Mouse (Mus musculus): Measurements from ENCODE around the gene Zcwpw1.
"Not testable (repeated sequence)": the region's sequence is repeated elsewhere in the genome, so short reads cannot be mapped to it uniquely, and the experiment has no call there.

Zcwpw1 gene

GRCm38 (mm10) chr5:137787151-137787928 lies at the start of gene Zcwpw1, which contains the start of gene Mepce:
Zcwpw1 (plus strand) TSS chr5:137787798.
Mepce (minus strand) TSS chr5:137787655.
- DNase-seq: peak; percentile 97

- DNase-seq: no peak
Measured at GRCm38 (mm10) chr5:137738516-137738915, 49.1 kb upstream of the Zcwpw1 start.

- peak in 1 of 2 experiments; percentile 3 for DNase-seq
Measured at GRCm38 (mm10) chr5:137739471-137739870, 48.1 kb upstream of the Zcwpw1 start.

- DNase-seq: peak in 1 of 2 experiments; percentile 4
Measured at GRCm38 (mm10) chr5:137740506-137740905, 47.1 kb upstream of the Zcwpw1 start.

- peak; percentile 84 to 85 for DNase-seq
Measured at GRCm38 (mm10) chr5:137741023-137741931, 46.3 kb upstream of the Zcwpw1 start, which contains the start of gene Nyap1. Nyap1 (minus strand) TSS chr5:137741607.

- DNase-seq: no peak
Measured at GRCm38 (mm10) chr5:137742048-137742447, 45.5 kb upstream of the Zcwpw1 start.

GRCm38 (mm10) chr5:137742836-137743235 lies 44.8 kb upstream of the Zcwpw1 start:
- DNase-seq: no peak

GRCm38 (mm10) chr5:137744197-137744596 lies 43.4 kb upstream of the Zcwpw1 start:
- no peak for DNase-seq

GRCm38 (mm10) chr5:137745214-137746171 lies 42.1 kb upstream of the Zcwpw1 start, which contains the start of gene Tsc22d4:
Tsc22d4 (plus strand) TSS chr5:137745730.
- DNase-seq: peak; percentile 95

- peak; percentile 80 to 83 for DNase-seq
Measured at GRCm38 (mm10) chr5:137746282-137746850, 41.2 kb upstream of the Zcwpw1 start.

GRCm38 (mm10) chr5:137746851-137747325 lies 40.7 kb upstream of the Zcwpw1 start:
- DNase-seq: peak; percentile 38 to 44

GRCm38 (mm10) chr5:137747326-137747961 lies 40.2 kb upstream of the Zcwpw1 start:
- peak; percentile 68 to 76 for DNase-seq

GRCm38 (mm10) chr5:137748130-137748770 lies 39.3 kb upstream of the Zcwpw1 start:
- DNase-seq: peak; percentile 55 to 65

GRCm38 (mm10) chr5:137749196-137749836 lies 38.3 kb upstream of the Zcwpw1 start:
- peak in 1 of 2 experiments; percentile 38 for DNase-seq

GRCm38 (mm10) chr5:137750212-137750611 lies 37.4 kb upstream of the Zcwpw1 start:
- not testable (repeated sequence) for DNase-seq

GRCm38 (mm10) chr5:137751221-137751887 lies 36.2 kb upstream of the Zcwpw1 start:
- DNase-seq: no peak

- no peak for DNase-seq
Measured at GRCm38 (mm10) chr5:137751988-137752387, 35.6 kb upstream of the Zcwpw1 start.

GRCm38 (mm10) chr5:137753111-137753832 lies 34.3 kb upstream of the Zcwpw1 start:
- peak in 1 of 2 experiments; percentile 48 for DNase-seq

- DNase-seq: no peak
Measured at GRCm38 (mm10) chr5:137755425-137755824, 32.2 kb upstream of the Zcwpw1 start.

Measured in lung, postnatal 4 days (tissue).